Mouse (Mus musculus): ENCODE measurements around the gene Gm28729.

The Gm28729 gene

GRCm38 (mm10) chr9:96460117-96460865 is 64.8 kb downstream of the Gm28729 start:
- DNase-seq, result no peak

- no peak for DNase-seq
These were observed 69.4 kb downstream of the Gm28729 start for GRCm38 (mm10) chr9:96455618-96456017.

GRCm38 (mm10) chr9:96452956-96453355 is 72.1 kb downstream of the Gm28729 start:
- no peak for DNase-seq

- DNase-seq, result no peak
These were observed 74.0 kb downstream of the Gm28729 start for GRCm38 (mm10) chr9:96450900-96451720.

DNA sequence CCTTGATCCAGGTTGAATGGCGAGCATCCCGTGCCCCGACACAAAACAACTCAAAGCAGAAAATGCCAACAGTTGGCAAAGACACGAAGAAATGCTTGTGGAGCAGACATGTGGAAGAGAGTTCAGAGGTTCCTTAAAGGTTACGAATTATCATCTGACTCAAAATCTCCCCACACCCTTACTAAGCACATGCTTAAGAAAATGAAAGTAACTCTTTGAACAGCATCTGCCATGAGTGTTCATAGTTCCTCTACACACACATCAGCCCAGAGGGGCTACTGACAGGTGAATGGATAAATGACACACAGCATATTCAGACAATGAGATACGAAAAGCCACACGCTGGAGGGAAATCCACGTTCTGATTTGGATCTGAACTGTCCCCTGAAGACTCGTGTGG is 75.5 kb downstream of the Gm28729 start:
- DNase-seq, result no peak

DNA sequence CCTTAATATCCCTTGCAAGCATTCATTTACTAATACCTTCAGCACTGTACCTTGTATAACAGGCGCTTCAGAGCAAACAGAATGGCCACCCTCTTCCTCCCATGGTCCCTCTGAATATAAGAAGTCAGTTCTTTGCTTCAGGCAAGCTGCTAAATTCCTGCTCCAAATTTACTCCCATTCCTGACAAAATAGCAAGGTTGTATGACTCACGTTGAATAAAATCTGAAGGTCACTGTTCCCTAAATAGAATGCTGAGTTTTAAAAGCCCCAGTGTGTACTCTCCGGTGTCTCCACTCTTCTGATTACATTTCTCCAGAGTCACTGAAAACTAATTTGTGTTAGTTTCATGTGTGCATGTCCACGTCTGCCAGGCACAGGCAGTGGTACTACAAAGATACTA is 79.7 kb downstream of the Gm28729 start:
- DNase-seq, result no peak

DNA sequence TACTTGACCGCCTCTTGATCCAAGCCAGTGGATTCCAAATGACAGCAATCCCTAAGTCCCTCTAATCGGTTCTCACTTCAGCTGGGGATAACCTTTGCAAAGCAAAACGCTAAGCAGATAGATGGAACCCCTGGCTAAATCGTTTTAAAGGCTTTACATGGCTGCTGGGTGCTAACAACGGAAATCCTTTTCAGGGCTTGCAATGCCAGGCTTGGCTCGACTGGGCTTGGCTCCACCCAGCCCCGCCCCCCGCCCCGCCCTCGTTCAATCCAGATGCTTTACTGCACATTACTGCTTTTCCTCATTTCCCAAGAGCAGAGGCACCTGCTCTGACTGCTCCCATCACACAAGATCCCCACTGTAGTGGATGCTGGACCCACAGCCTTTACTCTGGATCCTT is 83.0 kb downstream of the Gm28729 start:
- DNase-seq, result no peak

DNA sequence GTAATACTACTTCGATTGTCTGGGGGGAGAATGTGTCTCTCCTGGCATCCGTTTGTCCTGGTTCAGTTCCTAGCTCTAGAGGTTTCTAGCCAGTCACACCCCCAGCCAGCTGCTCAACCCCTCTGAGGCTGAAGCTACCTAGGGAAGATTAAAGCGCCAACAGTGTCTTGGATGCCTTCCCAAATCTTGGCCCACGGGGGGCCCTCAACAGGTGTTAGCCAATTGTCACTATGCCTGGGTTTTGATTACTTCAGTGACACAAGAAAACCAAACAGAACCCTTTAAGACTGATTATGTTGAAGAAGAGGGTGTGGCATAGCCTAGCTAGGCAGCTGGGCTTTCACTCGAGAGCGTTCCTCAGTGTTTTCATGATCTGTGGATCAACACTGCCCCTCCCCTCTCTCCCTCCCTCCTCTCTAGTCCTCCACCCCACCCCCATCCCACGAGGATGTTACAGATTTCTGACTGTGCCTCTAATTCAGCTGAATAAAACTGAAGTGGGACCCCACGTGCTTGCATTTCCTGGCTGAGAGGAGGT is 86.7 kb downstream of the Gm28729 start:
- no peak for DNase-seq

DNA sequence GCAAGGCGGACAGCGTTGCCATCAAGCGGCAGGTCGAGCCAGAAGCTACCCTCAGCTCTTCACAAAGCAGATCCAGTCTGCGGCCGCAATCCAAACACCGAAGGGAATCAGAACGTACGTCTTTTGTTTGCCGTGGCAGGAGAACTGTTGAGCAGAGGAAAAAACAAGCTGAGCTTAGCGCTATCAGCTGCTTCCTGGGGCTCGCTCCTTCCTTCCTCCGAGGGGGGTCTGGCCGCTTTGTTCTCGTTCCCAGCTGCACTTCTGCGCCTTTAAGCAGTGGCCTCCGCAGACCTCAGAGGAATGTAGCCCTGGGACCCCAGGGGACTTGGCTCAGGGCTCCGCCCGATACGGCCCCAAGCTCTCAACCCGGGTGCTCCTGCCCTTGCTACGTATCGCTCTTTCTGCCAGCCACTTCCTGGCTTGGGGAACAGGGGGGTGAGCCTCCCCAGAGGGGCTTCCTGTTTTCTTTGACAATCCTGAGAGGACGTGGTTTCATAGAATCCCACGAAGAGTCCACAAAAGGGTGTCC is 87.2 kb downstream of the Gm28729 start:
- peak; percentile 32 for DNase-seq

DNA sequence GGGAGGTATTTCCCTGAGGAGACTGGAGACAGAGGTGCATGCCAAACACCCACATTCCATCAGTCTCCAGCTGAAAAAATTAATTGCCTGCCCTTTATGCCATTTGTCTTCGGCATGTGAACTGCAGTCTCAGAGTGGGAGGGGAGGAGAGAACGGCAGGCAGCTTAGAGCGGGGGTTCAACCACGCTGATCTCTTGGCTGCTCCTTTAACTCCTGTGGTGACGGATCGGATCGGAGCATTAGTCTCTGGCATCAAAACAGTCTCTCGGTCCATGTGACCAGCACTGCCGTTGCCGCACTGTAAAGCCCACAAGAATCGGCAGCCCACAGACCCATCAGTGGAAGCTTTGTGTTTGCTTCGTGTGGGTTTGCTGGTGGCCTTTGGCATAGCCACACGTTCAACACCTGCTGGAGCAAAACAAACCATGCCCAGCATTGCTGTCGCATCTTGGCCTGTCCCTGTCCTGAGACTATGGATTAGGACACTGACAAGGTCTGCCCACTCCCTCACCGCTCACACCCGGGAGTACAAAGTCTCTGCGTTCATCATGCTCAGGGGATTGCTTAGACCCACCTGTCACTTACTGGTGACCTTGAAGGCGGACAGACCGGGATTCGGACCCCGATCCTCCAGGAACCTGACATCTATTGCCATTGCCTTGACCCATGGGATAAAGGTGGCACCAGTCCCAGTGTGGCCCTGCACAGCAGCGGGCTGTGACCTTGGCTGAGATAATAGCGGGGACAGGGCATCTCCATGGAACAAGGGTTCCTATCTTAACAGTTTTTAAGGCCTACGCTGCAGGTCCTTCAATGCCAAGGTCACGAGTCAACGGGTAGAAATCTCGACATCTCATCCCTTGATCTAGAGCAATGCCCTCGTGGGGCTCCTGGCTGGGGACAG is 87.9 kb downstream of the Gm28729 start:
- no peak for DNase-seq
